Mouse (Mus musculus) fat pad, adult 2 months (tissue): ENCODE data around the gene Malrd1.
"Not testable (repeated sequence)": the region's sequence is repeated elsewhere in the genome, so short reads cannot be mapped to it uniquely, and the experiment has no call there.

Source experiments
- DNase-seq: peaks from one replicate; pipeline ENCODE4 v3.0.0-alpha.2; 2011; ENCODE audit warnings: low read depth, low spot score; ENCODE audit errors: extremely low read depth

Malrd1 gene

DNA sequence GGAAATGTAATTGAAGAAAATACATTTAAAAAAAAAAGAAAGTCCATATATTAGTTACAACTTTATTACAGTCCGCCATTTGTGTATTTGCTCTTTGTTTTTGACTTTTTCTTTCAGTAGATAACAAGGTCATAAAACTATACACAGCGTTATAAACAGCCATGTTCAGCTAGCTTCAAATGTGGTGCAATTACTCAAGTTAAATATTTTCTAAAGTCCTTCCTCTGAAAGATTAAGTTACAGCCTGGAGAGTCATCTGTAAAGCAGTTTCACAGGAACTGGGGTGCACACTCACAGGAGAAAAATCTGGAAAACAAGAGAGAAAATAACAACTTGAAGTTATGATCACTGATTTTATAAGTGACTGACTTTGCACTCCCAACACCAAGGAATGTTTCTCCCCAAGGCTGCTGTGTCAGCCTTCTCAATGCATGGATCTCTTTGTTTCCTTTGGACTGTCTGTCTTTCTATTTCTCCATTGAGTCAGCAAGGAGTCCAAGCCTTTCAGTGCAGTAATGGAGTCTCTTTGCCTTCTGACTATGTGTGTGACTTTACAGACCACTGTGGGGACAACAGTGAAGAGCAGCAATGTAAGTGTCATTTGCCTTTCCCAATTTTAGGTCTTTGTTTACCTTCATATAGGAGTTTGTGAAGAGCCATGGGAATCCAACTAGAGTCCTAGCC, at the start of gene Malrd1:
Malrd1 (plus strand) TSS at position 239 of the 684 bp plus-strand sequence.
- DNase-seq = no peak

DNA sequence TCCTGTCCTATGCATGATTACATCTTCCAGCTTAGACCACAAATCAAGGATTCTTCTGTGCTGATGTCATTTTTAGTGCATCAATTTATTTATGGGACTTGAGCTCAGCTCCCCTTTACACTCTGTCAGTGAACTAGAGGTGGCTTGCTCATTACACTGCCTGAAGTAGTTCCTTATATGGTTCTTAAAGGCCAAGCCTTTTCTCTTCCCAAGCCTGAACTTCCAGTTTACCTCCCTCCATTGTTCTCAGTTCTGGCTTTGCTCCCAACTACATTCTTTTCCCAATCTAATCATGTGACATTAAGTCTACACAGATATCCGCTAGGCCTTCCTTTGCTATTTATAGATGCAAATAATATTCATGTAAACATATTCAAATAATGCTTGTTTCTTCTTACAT, 12.4 kb downstream of the Malrd1 start:
- peak; percentile 46 for DNase-seq

GRCm38 (mm10) chr2:15613327-15613948, 87.2 kb downstream of the Malrd1 start:
- DNase-seq = no peak

DNA sequence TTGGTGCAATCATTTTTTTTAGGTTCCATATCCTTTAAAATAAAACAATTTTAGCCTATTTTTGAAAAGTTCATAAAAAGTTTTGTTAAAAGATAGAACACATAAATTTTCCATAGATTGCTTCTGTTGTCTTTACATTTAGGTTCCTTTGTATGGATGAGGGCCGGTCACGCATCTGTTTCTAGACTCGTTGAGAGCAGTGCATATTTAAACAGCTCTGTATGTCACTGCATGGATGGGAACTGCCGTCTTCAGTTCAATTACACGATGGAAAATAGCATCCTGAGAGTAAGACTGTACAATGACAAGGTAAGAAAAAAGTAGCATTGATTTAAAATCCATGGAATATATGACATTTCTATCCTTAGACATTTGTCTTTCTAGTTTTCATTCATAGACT, 87.7 kb downstream of the Malrd1 start:
- no peak for DNase-seq

DNA sequence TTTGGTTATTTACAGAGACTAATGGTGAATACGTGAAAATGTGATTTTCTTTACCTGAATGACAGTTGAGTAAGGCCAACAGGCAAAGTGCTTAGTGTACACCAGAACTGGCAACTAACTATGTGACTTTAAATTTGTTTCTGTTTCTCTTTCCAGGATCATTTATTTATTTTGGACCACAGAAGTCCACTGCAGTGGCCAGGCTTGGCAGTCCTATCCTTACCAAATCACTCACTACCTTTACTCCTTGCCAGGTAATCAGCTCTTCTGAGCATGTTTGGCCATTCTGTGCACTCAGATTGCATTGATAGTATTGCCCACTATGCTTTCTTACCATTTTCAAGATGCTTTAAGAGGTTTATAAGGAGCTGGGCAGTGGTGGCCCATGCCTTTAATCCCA, 109.5 kb downstream of the Malrd1 start:
- no peak for DNase-seq

GRCm38 (mm10) chr2:15643864-15644263, 117.6 kb downstream of the Malrd1 start:
- no peak for DNase-seq

- no peak for DNase-seq
Observed at GRCm38 (mm10) chr2:15656388-15656787, 130.1 kb downstream of the Malrd1 start.

GRCm38 (mm10) chr2:15702977-15703376, 176.7 kb downstream of the Malrd1 start:
- DNase-seq = no peak

DNA sequence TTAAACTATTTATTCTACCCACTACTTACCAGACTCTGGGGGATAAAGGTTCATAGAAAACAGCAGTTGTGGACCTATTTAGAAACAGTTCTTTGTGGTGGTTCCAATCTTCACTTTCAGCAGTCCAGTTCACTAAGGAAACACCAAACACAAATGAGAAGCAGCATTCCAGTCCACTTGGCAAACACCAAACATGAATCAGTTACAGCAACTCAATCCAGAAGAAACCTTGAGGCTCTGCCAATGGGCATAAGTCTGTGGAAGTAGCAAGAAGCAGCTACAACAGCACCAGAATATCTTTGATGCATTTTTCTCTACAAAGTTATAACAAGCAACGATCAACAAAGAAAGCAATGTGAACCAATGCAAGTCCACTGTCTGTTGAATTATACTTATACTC, 214.7 kb downstream of the Malrd1 start:
- DNase-seq = no peak

GRCm38 (mm10) chr2:15744979-15745688, 218.9 kb downstream of the Malrd1 start:
- DNase-seq = no peak

GRCm38 (mm10) chr2:15784818-15785217, 258.5 kb downstream of the Malrd1 start:
- DNase-seq = no peak

DNA sequence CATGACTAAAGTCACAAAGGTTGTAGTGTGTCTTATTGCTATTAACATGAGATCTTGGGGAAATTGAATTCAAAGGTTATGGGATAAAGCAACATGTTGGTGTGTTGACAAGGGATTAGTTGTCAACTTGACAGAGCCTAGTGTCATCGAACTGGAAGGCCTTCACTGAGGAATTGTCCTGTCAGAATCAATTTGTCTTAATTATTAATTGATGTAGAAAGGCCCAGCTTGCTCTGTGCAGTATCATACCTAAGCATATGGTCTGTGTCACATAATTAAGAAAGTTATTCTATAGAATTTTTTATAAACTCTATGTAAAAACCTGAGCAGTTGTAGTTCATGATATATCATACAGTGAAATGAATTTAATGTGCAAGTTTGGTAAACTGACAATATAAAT, 289.4 kb downstream of the Malrd1 start:
- no peak for DNase-seq

- DNase-seq = no peak
Observed at GRCm38 (mm10) chr2:15869380-15869779, 343.1 kb downstream of the Malrd1 start.

- DNase-seq = no peak
Observed at GRCm38 (mm10) chr2:15893418-15894120, 367.3 kb downstream of the Malrd1 start.

DNA sequence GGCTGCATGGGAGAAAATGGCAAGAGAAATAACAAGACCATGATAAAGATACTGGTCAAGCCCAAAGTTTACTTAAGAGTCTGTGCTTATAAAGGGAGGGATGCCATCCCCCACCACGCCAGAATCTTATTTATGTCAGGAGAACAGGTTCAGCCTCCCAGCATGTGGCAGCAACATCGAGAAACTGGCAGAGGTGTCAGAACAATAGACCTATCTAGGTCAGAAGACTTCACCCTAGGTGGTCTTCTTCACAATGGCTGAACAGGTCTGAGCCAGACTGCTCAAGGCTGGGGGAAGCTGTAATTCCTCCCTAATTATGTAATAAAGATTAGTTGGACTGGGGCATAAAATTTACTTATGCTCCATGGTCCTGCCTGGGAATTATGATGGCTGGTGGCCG, 399.2 kb downstream of the Malrd1 start:
- no peak for DNase-seq

- no peak for DNase-seq
Observed at GRCm38 (mm10) chr2:15926041-15926440, 399.8 kb downstream of the Malrd1 start.

GRCm38 (mm10) chr2:15931479-15931878, 405.2 kb downstream of the Malrd1 start:
- no peak for DNase-seq

DNA sequence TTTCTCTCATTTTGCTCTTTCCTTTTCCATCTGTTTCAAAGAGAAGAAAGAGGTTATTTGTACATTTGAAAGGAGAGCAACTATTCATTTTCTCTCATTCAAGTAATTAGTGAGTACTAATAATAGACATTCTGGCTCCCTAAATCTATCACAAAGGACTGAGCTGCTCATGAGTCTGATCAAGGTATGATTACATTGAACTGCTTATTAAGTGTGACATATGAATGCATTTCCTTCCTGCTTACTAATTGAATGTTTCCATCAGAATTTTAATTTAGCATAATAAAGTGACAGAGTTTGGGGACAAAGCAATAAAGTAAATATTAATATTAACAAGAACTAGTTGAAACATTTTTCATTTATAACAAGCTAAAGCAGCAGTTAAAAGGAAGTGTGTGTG, 405.6 kb downstream of the Malrd1 start:
- DNase-seq = no peak

- DNase-seq = no peak
Observed at GRCm38 (mm10) chr2:15932340-15932739, 406.1 kb downstream of the Malrd1 start.

DNA sequence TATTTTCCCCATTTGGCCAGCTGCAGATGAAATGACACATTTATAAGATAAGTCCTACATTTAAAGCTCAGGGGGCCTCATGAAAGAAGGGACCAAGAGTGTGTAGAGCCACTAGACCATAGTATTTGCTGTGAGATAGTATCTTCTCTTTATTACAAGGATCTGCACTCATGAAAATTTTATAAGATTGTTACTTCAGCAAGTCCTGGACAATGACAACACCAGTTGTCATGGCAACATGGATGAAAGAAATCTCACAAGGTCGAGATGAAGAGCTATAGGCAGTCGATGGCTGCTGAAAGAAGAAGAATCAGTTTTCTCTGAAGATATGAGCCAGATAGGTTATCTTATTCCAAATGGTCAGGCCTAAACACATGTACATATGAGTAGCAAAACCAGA, 476.6 kb downstream of the Malrd1 start:
- no peak for DNase-seq

- DNase-seq = not testable (repeated sequence)
Observed at GRCm38 (mm10) chr2:16017046-16017445, 490.8 kb downstream of the Malrd1 start.

- DNase-seq = not testable (repeated sequence)
Observed at GRCm38 (mm10) chr2:16017719-16018118, 491.4 kb downstream of the Malrd1 start.
